Mouse (Mus musculus): ENCODE measurements around the gene Tmem63b. TPM values are rescaled to one million over a fixed set of nuclear protein-coding genes. Genes with fewer than 3 reads are reported as not detected.

The Tmem63b gene
- polyA plus RNA-seq (2015; fragmentation: Nextera tagmentation; extraction: Ambion mirVana): 38.0 and 42.4 TPM in 2 replicates

- ATAC-seq (ENCODE audit: insufficient number of reproducible peaks, insufficient read depth, low FRiP score, low TSS enrichment, low read depth): no peak
- peak within 1 kb of the TSS; percentile 89 for H3K27ac ChIP-seq
- H3K4me2 ChIP-seq: peak within 1 kb of the TSS; percentile 87
- 8% methylated on average over 12 of the region's 12 CpGs for WGBS
- no peaks in the 10 kb centered on the region for H3K36me3 ChIP-seq
- H3K4me1 ChIP-seq: peaks cover 30% of the 10 kb centered on the region
- H3K4me3 ChIP-seq: peak within 1 kb of the TSS; percentile 90
- no peaks in the 10 kb centered on the region for H3K9me3 ChIP-seq
- H3K27me3 ChIP-seq: no peaks in the 10 kb centered on the region
- peak within 1 kb of the TSS; percentile 92 for H3K9ac ChIP-seq
These were observed at the start of gene Tmem63b for GRCm38 (mm10) chr17:45686716-45687115. Gene Tmem63b, minus strand, starts transcription at chr17:45686905.

GRCm38 (mm10) chr17:45735382-45736310 lies 48.9 kb upstream of the Tmem63b start:
- peak overlapping the region; percentile 71 for H3K4me2 ChIP-seq
- no peaks in the 10 kb centered on the region; the same call in 1 of the 2 replicates for H3K9me3 ChIP-seq
- H3K27me3 ChIP-seq: peaks cover 23% of the 10 kb centered on the region
- peak overlapping the region; percentile 48 for H3K4me3 ChIP-seq
- no peak for ATAC-seq (ENCODE audit: insufficient number of reproducible peaks, insufficient read depth, low FRiP score, low TSS enrichment, low read depth)
- 5% methylated on average over 10 of the region's 10 CpGs for WGBS
- peak overlapping the region; percentile 92 for H3K27ac ChIP-seq
- no peaks in the 10 kb centered on the region for H3K36me3 ChIP-seq
- H3K9ac ChIP-seq: peak overlapping the region; percentile 77
- H3K4me1 ChIP-seq: peaks cover 43% of the 10 kb centered on the region

- Histone ChIP-seq H3K27me3 (peaks cover 23% of the 10 kb centered on the region), H3K9me3 (no peaks in the 10 kb centered on the region; the same call in 1 of the 2 replicates), H3K27ac (no peak overlapping the region), H3K36me3 (no peaks in the 10 kb centered on the region), H3K4me3 (no peak overlapping the region), H3K9ac (no peak overlapping the region), H3K4me2 (no peak overlapping the region), H3K4me1 (peaks cover 46% of the 10 kb centered on the region)
- no peak for ATAC-seq (ENCODE audit: insufficient number of reproducible peaks, insufficient read depth, low FRiP score, low TSS enrichment, low read depth)
- WGBS: 76% methylated on average over 4 of the region's 4 CpGs
These were observed 48.2 kb upstream of the Tmem63b start for GRCm38 (mm10) chr17:45734881-45735280.

- Histone ChIP-seq H3K4me2 (peak overlapping the region; percentile 87), H3K4me1 (peaks cover 46% of the 10 kb centered on the region), H3K9me3 (no peaks in the 10 kb centered on the region; the same call in 1 of the 2 replicates), H3K36me3 (no peaks in the 10 kb centered on the region), H3K27me3 (peaks cover 23% of the 10 kb centered on the region), H3K4me3 (peak overlapping the region; percentile 44; the same call in 1 of the 2 replicates), H3K9ac (peak overlapping the region; percentile 72; the same call in 1 of the 2 replicates), H3K27ac (0 out of 2 replicates have a peak overlapping the region, but pooled peaks have one; percentile 12)
- ATAC-seq (ENCODE audit: insufficient number of reproducible peaks, insufficient read depth, low FRiP score, low TSS enrichment, low read depth): no peak
- 15% methylated on average over 3 of the region's 3 CpGs for WGBS
These were observed 47.6 kb upstream of the Tmem63b start for GRCm38 (mm10) chr17:45734333-45734732.

- H3K27me3 ChIP-seq: peaks cover 23% of the 10 kb centered on the region
- no peaks in the 10 kb centered on the region for H3K9me3 ChIP-seq
- no peaks in the 10 kb centered on the region for H3K36me3 ChIP-seq
- H3K4me3 ChIP-seq: peak within 1 kb of the TSS; percentile 44
- H3K4me2 ChIP-seq: peak within 1 kb of the TSS; percentile 87
- H3K27ac ChIP-seq: 0 out of 2 replicates have a peak within 1 kb of the TSS, but pooled peaks have one; percentile 12
- peak within 1 kb of the TSS; percentile 72 for H3K9ac ChIP-seq
- ATAC-seq (ENCODE audit: insufficient number of reproducible peaks, insufficient read depth, low FRiP score, low TSS enrichment, low read depth): no peak
- H3K4me1 ChIP-seq: peaks cover 46% of the 10 kb centered on the region
- WGBS: under 1% methylated on average over 41 of the region's 41 CpGs
These were observed 47.1 kb upstream of the Tmem63b start, which contains the start of gene 1600014C23Rik for GRCm38 (mm10) chr17:45733735-45734301. Gene 1600014C23Rik, minus strand, starts transcription at chr17:45733844.

- H3K4me1 ChIP-seq: peaks cover 46% of the 10 kb centered on the region
- WGBS: 57% methylated on average over 16 of the region's 19 CpGs
- peak overlapping the region; percentile 44 for H3K4me3 ChIP-seq
- peak overlapping the region; percentile 87 for H3K4me2 ChIP-seq
- no peaks in the 10 kb centered on the region for H3K9me3 ChIP-seq
- peak overlapping the region; percentile 72 for H3K9ac ChIP-seq
- H3K36me3 ChIP-seq: no peaks in the 10 kb centered on the region
- H3K27me3 ChIP-seq: peaks cover 23% of the 10 kb centered on the region
- H3K27ac ChIP-seq: no peak overlapping the region
- ATAC-seq (ENCODE audit: insufficient number of reproducible peaks, insufficient read depth, low FRiP score, low TSS enrichment, low read depth): no peak
These were observed 46.5 kb upstream of the Tmem63b start for GRCm38 (mm10) chr17:45733038-45733734.

GRCm38 (mm10) chr17:45731172-45731864 lies 44.6 kb upstream of the Tmem63b start:
- H3K27ac ChIP-seq: no peak overlapping the region
- no peak overlapping the region for H3K9ac ChIP-seq
- peaks cover 23% of the 10 kb centered on the region for H3K27me3 ChIP-seq
- no peak overlapping the region for H3K4me3 ChIP-seq
- H3K36me3 ChIP-seq: no peaks in the 10 kb centered on the region
- no peak for ATAC-seq (ENCODE audit: insufficient number of reproducible peaks, insufficient read depth, low FRiP score, low TSS enrichment, low read depth)
- WGBS: 21% methylated on average over 9 of the region's 9 CpGs
- peaks cover 38% of the 10 kb centered on the region for H3K4me1 ChIP-seq
- H3K4me2 ChIP-seq: peak overlapping the region; percentile 26
- H3K9me3 ChIP-seq: no peaks in the 10 kb centered on the region

GRCm38 (mm10) chr17:45730696-45731095 lies 44.0 kb upstream of the Tmem63b start:
- H3K9ac ChIP-seq: no peak overlapping the region
- no peaks in the 10 kb centered on the region for H3K9me3 ChIP-seq
- H3K4me3 ChIP-seq: no peak overlapping the region
- ATAC-seq (ENCODE audit: insufficient number of reproducible peaks, insufficient read depth, low FRiP score, low TSS enrichment, low read depth): no peak
- no peak overlapping the region for H3K4me2 ChIP-seq
- no peak overlapping the region for H3K27ac ChIP-seq
- 69% methylated on average over 4 of the region's 4 CpGs for WGBS
- H3K36me3 ChIP-seq: no peaks in the 10 kb centered on the region
- peaks cover 23% of the 10 kb centered on the region for H3K27me3 ChIP-seq
- H3K4me1 ChIP-seq: peaks cover 33% of the 10 kb centered on the region

GRCm38 (mm10) chr17:45729387-45729786 lies 42.7 kb upstream of the Tmem63b start:
- Histone ChIP-seq H3K4me3 (no peak overlapping the region), H3K27ac (no peak overlapping the region), H3K27me3 (peaks cover 17% of the 10 kb centered on the region), H3K4me2 (no peak overlapping the region), H3K9ac (0 out of 2 replicates have a peak overlapping the region, but pooled peaks have one; percentile 17), H3K4me1 (peaks cover 20% of the 10 kb centered on the region), H3K36me3 (no peaks in the 10 kb centered on the region), H3K9me3 (no peaks in the 10 kb centered on the region)
- ATAC-seq (ENCODE audit: insufficient number of reproducible peaks, insufficient read depth, low FRiP score, low TSS enrichment, low read depth): no peak
- WGBS: 40% methylated on average over 10 of the region's 10 CpGs

- H3K36me3 ChIP-seq: no peaks in the 10 kb centered on the region
- H3K9me3 ChIP-seq: no peaks in the 10 kb centered on the region
- 0 out of 2 replicates have a peak overlapping the region, but pooled peaks have one; percentile 11 for H3K9ac ChIP-seq
- no peak overlapping the region for H3K4me2 ChIP-seq
- H3K27ac ChIP-seq: no peak overlapping the region
- ATAC-seq (ENCODE audit: insufficient number of reproducible peaks, insufficient read depth, low FRiP score, low TSS enrichment, low read depth): no peak
- peaks cover 9% of the 10 kb centered on the region for H3K27me3 ChIP-seq
- no peak overlapping the region for H3K4me3 ChIP-seq
- WGBS: 47% methylated on average over 8 of the region's 8 CpGs
- peaks cover 13% of the 10 kb centered on the region for H3K4me1 ChIP-seq
These were observed 41.4 kb upstream of the Tmem63b start for GRCm38 (mm10) chr17:45727983-45728723.
